ENCODE assay signal across 8 mouse cellular contexts in the genomic region with DNA sequence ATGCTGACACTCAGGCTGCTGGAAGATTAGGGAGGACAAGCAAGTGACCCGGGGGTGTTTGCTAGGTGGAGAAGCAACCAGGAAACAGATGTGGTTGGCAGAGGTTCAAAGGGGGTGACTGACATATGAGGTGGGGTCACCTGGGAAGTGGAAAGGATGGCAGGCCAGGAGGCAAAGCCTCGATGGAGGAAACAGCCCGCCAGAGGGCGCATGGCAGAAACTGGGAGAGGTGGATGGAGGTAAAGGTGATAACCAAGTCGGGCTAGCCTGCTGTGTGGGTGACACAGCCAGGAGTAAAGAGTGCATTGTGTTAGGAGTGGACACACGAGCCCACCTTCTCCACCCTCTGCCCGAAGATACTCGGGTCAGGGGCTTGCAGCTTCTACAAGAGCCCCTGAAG. TPM values are rescaled to one million over a fixed set of nuclear protein-coding genes. Genes with fewer than 3 reads are reported as not detected.
DNase-seq lines count a peak whose midpoint lies in the region; ATAC-seq and TF ChIP-seq lines count a peak whose summit lies in the region.
"Had no signal": no experiment of that assay in that cellular context is flagged by ENCODE, and none has a peak within 500 bp of the region (broad histone marks: within the 10 kb centered on the region; RNA-seq: fewer than 3 reads in every experiment).

No protein-coding gene starts in this region.

- no peak for ATAC-seq in hindbrain, postnatal 0 days
- ATAC-seq in hindbrain, embryonic 12.5 days (ENCODE audit: low FRiP score) = no peak

- H3K27me3 ChIP-seq in hindbrain, postnatal 0 days (ENCODE audit: insufficient read depth, low read length) = 0 out of 2 replicates have a peak, but pooled peaks cover 2% of the 10 kb centered on the region
- H3K27me3 ChIP-seq in hindbrain, embryonic 12.5 days = peaks cover 65% of the 10 kb centered on the region
- peaks cover 86% of the 10 kb centered on the region for H3K27me3 ChIP-seq in embryonic facial prominence, embryonic 10.5 days (replicated peaks; ENCODE audit: low read depth, poor library complexity, severe bottlenecking)

- H3K9ac ChIP-seq in hindbrain, postnatal 0 days (replicated peaks; ENCODE audit: low read length) = no peak overlapping the region
- H3K9ac ChIP-seq in hindbrain, embryonic 12.5 days = no peak overlapping the region
- H3K9ac ChIP-seq: liver, embryonic 15.5 days had no signal

- peaks cover 22% of the 10 kb centered on the region for H3K4me1 ChIP-seq in hindbrain, postnatal 0 days (ENCODE audit: insufficient read depth, low read length)
- peaks cover 48% of the 10 kb centered on the region for H3K4me1 ChIP-seq in hindbrain, embryonic 12.5 days
- H3K4me1 ChIP-seq in embryonic facial prominence, embryonic 10.5 days = peaks cover 81% of the 10 kb centered on the region

- WGBS in hindbrain, postnatal 0 days = 23% methylated on average over 8 of the region's 8 CpGs
- 18% methylated on average over 8 of the region's 8 CpGs for WGBS in hindbrain, embryonic 12.5 days
- WGBS in embryonic facial prominence, embryonic 10.5 days = 26% methylated on average over 8 of the region's 8 CpGs

- TF ChIP-seq CTCF in hindbrain, postnatal 0 days (IDR thresholded peaks at IDR 0.05; ENCODE audit: low read depth) = peak; percentile 76

- no peak overlapping the region for H3K27ac ChIP-seq in hindbrain, postnatal 0 days
- no peak overlapping the region for H3K27ac ChIP-seq in hindbrain, embryonic 12.5 days
- H3K27ac ChIP-seq in embryonic facial prominence, embryonic 10.5 days (replicated peaks) = no peak overlapping the region
- H3K27ac ChIP-seq: liver, embryonic 15.5 days had no signal

- peak; percentile 59 for DNase-seq in hindbrain, postnatal 0 days (ENCODE audit: low spot score)
- peak; percentile 32 for DNase-seq in 3T3-L1 (ENCODE audit: low read depth, low spot score)
- DNase-seq in A20 (ENCODE audit: low read depth, low spot score) = peak; percentile 50
- peak; percentile 65 for DNase-seq in embryonic facial prominence, embryonic 10.5 days (ENCODE audit: low spot score)
- DNase-seq in retina, postnatal 1 day = peak; percentile 49
- no peak for DNase-seq in MN1 (ENCODE audit: low spot score)

- H3K4me2 ChIP-seq in hindbrain, postnatal 0 days (ENCODE audit: low read depth, low read length) = no peak overlapping the region
- no peak overlapping the region for H3K4me2 ChIP-seq in hindbrain, embryonic 12.5 days (replicated peaks)
- H3K4me2 ChIP-seq: liver, embryonic 15.5 days had no signal

- H3K4me3 ChIP-seq in hindbrain, postnatal 0 days (ENCODE audit: low read length) = no peak overlapping the region
- no peak overlapping the region for H3K4me3 ChIP-seq in hindbrain, embryonic 12.5 days
- H3K4me3 ChIP-seq in embryonic facial prominence, embryonic 10.5 days = no peak overlapping the region
- H3K4me3 ChIP-seq: liver, embryonic 15.5 days had no signal

- no peaks in the 10 kb centered on the region for H3K9me3 ChIP-seq in hindbrain, postnatal 0 days (ENCODE audit: low read length)
- no peaks in the 10 kb centered on the region for H3K9me3 ChIP-seq in hindbrain, embryonic 12.5 days (replicated peaks)
- no peaks in the 10 kb centered on the region for H3K9me3 ChIP-seq in embryonic facial prominence, embryonic 10.5 days
- H3K9me3 ChIP-seq: liver, embryonic 15.5 days had no signal

- no peaks in the 10 kb centered on the region for H3K36me3 ChIP-seq in hindbrain, postnatal 0 days (ENCODE audit: insufficient read depth, low read length)
- H3K36me3 ChIP-seq in hindbrain, embryonic 12.5 days = peaks cover 4% of the 10 kb centered on the region
- H3K36me3 ChIP-seq in embryonic facial prominence, embryonic 10.5 days (replicated peaks) = peaks cover 40% of the 10 kb centered on the region
- H3K36me3 ChIP-seq: liver, embryonic 15.5 days had no signal

RNA-seq across cellular contexts. Expression of a gene that starts 11.8 kb away (rescaled TPM):
- 0.72 TPM in 1 of 2 replicates, not detected in the other for total RNA-seq in hindbrain, postnatal 0 days (2014; rRNA removed)
- 0.65 and 0.89 TPM in 2 replicates for polyA plus RNA-seq in hindbrain, postnatal 0 days (2015; fragmentation: Nextera tagmentation; extraction: Ambion mirVana)
- 2.0 TPM in 2 replicates for polyA plus RNA-seq in hindbrain, embryonic 12.5 days (2016; fragmentation: Nextera tagmentation; extraction: Ambion mirVana)
- polyA plus RNA-seq in embryonic facial prominence, embryonic 10.5 days (2016; fragmentation: Nextera tagmentation; extraction: Ambion mirVana) = 0.86 and 4.4 TPM in 2 replicates

RNA-seq across cellular contexts. Expression of a gene that starts 17.1 kb away (rescaled TPM):
- 27.7 and 29.2 TPM in 2 replicates for total RNA-seq in hindbrain, postnatal 0 days (2014; rRNA removed)
- 11.7 and 12.5 TPM in 2 replicates for polyA plus RNA-seq in hindbrain, postnatal 0 days (2015; fragmentation: Nextera tagmentation; extraction: Ambion mirVana)
- 44.3 and 52.4 TPM in 2 replicates for polyA plus RNA-seq in hindbrain, embryonic 12.5 days (2016; fragmentation: Nextera tagmentation; extraction: Ambion mirVana)
- 39.2 and 46.3 TPM in 2 replicates for polyA plus RNA-seq in embryonic facial prominence, embryonic 10.5 days (2016; fragmentation: Nextera tagmentation; extraction: Ambion mirVana)
